Mouse (Mus musculus) liver, embryonic 13.5 days (tissue): ENCODE data around the gene Gpr18. TPM values are rescaled to one million over a fixed set of nuclear protein-coding genes. Genes with fewer than 3 reads are reported as not detected.
A peak's percentile ranks its signal among the peaks of the same experiment; 100 is the strongest.

Experiments
- ATAC-seq: fragments of 200-750 bp; cut with Nextera tagmentation; 2 replicates; pipeline ENCODE4 v1.8.0; 2017; ENCODE audit warnings: low read depth, mild to moderate bottlenecking, moderate number of reproducible peaks, moderate library complexity
- DNase-seq: peaks from one replicate; pipeline ENCODE4 v3.0.0; 2022
- H3K27ac ChIP-seq: fragments of 300-500 bp; sonication (generic); 2 replicates; pipeline ENCODE4 v1.5.1; 2015; ENCODE audit warnings: moderate library complexity, mild to moderate bottlenecking, inconsistent platforms
- H3K27me3 ChIP-seq: fragments of 300-500 bp; sonication (generic); 2 replicates; pipeline ENCODE4 v1.6.1; 2015; ENCODE audit warnings: mild to moderate bottlenecking, inconsistent platforms
- H3K36me3 ChIP-seq: fragments of 300-500 bp; sonication (generic); 2 replicates; pipeline ENCODE4 v1.6.1; 2015; ENCODE audit warnings: mild to moderate bottlenecking, inconsistent platforms
- H3K4me1 ChIP-seq: fragments of 300-500 bp; sonication (generic); replicated peaks from 2 replicates; pipeline ENCODE4 v1.6.1; 2015; ENCODE audit warnings: inconsistent platforms
- H3K4me2 ChIP-seq: fragments of 300-500 bp; sonication (generic); 2 replicates; pipeline ENCODE4 v1.6.1; 2015; ENCODE audit warnings: inconsistent platforms, mild to moderate bottlenecking, moderate library complexity
- H3K4me3 ChIP-seq: fragments of 300-500 bp; sonication (generic); replicated peaks from 2 replicates; pipeline ENCODE4 v1.5.1; 2015; ENCODE audit warnings: mild to moderate bottlenecking, inconsistent platforms
- H3K9ac ChIP-seq: fragments of 300-500 bp; sonication (generic); 2 replicates; pipeline ENCODE4 v1.6.1; 2015; ENCODE audit warnings: mild to moderate bottlenecking, inconsistent platforms
- H3K9me3 ChIP-seq: fragments of 300-500 bp; sonication (generic); replicated peaks from 2 replicates; pipeline ENCODE4 v1.6.1; 2016; ENCODE audit warnings: inconsistent platforms
- WGBS: fragments of 180-500 bp; shearing (Covaris S2); methylation state at CpG from one replicate; pipeline ENCODE4 v1.1.7; 2015; ENCODE audit not compliant: insufficient replicate concordance; 5-methylcytosine and 5-hydroxymethylcytosine counted together
- polyA plus RNA-seq: library from polyadenylated mRNA; unstranded; fragments of >200 nt; fragmentation: Nextera tagmentation; extraction: Ambion mirVana; gene quantifications from 2 replicates; pipeline ENCODE4 v1.2.1, GENCODE M21; 2015

Gpr18 gene
- polyA plus RNA-seq, 1 experiment from 2014 or later, result not detected

DNA sequence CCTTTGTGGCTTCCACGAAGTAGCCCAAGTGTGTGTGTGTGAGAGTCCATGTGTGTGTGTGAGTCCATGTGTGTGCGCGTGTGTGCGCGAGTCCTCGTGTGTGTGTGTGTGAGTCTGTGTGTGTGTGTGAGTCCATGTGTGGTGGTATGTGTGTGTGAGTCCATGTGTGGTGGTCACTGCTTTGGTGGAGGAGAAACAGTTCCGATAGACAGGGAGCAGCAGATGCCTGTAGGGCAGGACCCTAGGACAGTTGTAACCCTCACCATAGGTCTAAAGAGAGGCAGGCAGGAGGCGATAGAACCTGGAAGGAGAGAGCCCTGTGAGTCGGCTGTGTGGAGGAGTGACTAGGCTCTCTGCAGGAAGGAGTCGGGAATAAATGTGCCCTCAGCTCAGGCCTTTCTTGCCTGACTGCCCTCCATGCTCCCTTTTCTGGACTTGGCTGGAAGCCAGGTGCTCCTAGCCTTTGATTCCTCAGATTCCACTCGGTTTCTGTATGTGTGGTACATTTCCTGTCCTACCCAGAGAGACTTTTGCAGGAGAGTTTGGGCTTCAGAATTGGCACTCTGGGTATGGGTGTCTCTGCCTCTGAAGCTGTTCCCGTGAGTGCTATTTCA lies 5.0 kb upstream of the Gpr18 start:
- no peak overlapping the region for H3K4me3 ChIP-seq
- ATAC-seq (no peak), DNase-seq (no peak)
- no peak overlapping the region for H3K9ac ChIP-seq
- no peaks in the 10 kb centered on the region for H3K9me3 ChIP-seq
- 0 out of 2 replicates have a peak, but pooled peaks cover 11% of the 10 kb centered on the region for H3K4me1 ChIP-seq
- no peaks in the 10 kb centered on the region for H3K27me3 ChIP-seq
- H3K4me2 ChIP-seq, result no peak overlapping the region
- peaks cover 10% of the 10 kb centered on the region for H3K36me3 ChIP-seq
- H3K27ac ChIP-seq, result no peak overlapping the region
- WGBS, result 79% methylated on average over 12 of the region's 12 CpGs

DNA sequence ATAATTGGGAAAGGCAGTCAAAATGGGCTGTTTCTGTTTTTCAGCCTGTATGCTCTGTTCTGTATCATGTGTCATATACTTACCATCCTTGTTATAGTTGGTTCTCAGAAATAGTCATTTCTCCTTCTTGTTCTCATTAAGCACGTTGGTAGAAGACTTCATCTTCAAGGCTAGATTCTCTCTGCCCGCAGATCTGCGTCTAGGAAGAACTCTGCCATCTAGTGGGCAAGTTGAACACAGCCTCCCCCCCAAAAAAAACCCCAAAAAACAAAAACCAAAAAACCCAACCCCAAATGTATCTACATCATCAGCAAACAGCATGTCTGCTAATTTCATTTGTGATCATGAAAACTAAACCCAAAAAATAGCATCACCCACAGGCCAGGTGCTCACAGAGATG lies 4.2 kb upstream of the Gpr18 start:
- H3K36me3 ChIP-seq, result peaks cover 10% of the 10 kb centered on the region
- no peak overlapping the region for H3K4me3 ChIP-seq
- no peak overlapping the region for H3K27ac ChIP-seq
- no peak overlapping the region for H3K4me2 ChIP-seq
- no peak overlapping the region for H3K9ac ChIP-seq
- H3K4me1 ChIP-seq, result 0 out of 2 replicates have a peak, but pooled peaks cover 11% of the 10 kb centered on the region
- WGBS, result 22% methylated on average over 3 of the region's 3 CpGs
- ATAC-seq (no peak), DNase-seq (no peak)
- H3K27me3 ChIP-seq, result no peaks in the 10 kb centered on the region
- no peaks in the 10 kb centered on the region for H3K9me3 ChIP-seq

DNA sequence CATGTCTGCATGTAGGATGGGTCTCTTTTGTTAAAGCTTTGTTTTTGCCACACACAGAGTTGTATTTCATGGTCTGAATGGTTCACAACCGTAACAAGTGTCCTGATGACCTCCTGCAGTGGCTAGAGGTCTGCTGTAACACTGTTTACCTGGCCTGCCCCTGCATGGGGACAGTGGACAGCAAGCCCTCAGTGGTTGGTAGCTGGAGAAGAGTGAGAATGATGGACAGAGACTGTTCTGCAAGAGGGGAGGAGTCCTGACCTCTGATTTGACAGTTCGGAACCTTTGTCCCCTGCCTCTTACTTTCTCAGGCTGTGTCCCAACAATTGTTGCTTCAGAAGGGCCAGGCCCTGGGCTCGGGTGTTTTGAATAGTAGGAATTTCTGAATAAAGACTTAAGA lies 2.7 kb upstream of the Gpr18 start:
- ATAC-seq (peak; percentile 73), DNase-seq (no peak)
- no peaks in the 10 kb centered on the region for H3K27me3 ChIP-seq
- H3K4me1 ChIP-seq, result 0 out of 2 replicates have a peak, but pooled peaks cover 11% of the 10 kb centered on the region
- 61% methylated on average over 3 of the region's 3 CpGs for WGBS
- H3K4me2 ChIP-seq, result no peak overlapping the region
- no peaks in the 10 kb centered on the region for H3K9me3 ChIP-seq
- no peak overlapping the region for H3K27ac ChIP-seq
- no peak overlapping the region for H3K4me3 ChIP-seq
- H3K36me3 ChIP-seq, result peaks cover 10% of the 10 kb centered on the region
- H3K9ac ChIP-seq, result no peak overlapping the region

DNA sequence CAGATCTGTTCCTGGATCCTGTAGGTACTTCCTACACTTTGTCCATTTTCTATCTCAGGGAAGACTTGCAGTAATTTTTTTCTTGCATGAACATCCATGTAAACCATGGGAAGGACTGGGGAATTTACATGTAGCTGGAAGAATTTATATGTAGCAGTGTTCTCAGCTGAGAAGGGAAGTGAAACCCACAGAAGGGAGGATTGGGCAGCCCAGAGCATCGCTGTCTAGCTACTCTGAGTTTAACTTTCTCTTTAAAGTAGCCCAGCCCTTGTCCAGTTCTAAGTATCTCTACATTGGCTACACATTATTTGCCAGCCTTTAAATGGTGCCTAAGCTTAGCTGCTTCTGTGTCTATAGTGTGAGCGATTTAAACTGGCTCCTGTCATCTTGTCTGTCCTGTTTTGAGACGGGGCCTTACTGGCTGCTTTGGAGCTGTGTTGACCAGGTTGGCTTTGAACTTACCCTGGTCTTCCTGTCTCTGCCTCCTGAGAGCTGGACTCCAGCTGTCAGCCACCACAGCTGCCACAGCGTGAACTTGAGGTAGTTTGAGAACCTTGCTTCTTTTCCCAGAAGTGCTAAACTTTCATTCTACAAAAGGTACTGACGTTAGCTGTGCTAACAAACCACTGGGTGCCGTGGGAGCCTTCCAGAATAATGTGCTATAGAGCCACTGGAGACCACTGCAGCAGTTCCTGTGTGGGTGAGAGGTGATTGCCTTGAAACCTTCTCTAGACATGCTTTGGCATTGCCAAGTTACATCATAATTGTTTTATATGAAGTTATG lies 922 bp upstream of the Gpr18 start:
- Histone ChIP-seq H3K4me2 (no peak overlapping the region), H3K9me3 (no peaks in the 10 kb centered on the region), H3K9ac (no peak overlapping the region), H3K4me3 (no peak overlapping the region), H3K4me1 (0 out of 2 replicates have a peak, but pooled peaks cover 9% of the 10 kb centered on the region), H3K27me3 (no peaks in the 10 kb centered on the region), H3K27ac (no peak overlapping the region), H3K36me3 (peaks cover 22% of the 10 kb centered on the region)
- ATAC-seq (no peak), DNase-seq (no peak)
- 70% methylated on average over 6 of the region's 6 CpGs for WGBS

DNA sequence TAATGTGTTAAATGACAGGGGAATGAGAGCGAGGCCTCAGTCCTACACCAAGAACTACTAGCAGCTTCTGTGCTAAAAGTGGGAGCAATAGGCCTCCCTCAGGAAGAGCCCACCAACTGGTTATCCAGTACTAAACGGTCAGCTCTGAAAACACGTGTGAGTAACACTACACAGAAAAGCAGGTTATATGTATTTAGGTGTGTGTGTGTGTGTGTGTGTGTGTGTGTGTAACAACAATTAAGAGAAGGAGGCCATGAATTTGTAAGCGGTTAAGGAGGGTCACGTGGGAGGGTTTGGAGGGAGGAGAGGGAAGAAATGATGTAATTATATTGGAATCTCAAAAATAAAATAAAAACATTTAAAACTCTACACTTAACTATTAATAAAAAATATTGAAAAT lies 438 bp downstream of the Gpr18 start:
- Histone ChIP-seq H3K9me3 (no peaks in the 10 kb centered on the region), H3K4me3 (no peak overlapping the region), H3K27me3 (no peaks in the 10 kb centered on the region), H3K36me3 (peaks cover 26% of the 10 kb centered on the region), H3K27ac (no peak overlapping the region), H3K4me2 (no peak overlapping the region), H3K4me1 (0 out of 2 replicates have a peak, but pooled peaks cover 1% of the 10 kb centered on the region), H3K9ac (no peak overlapping the region)
- WGBS, result 75% methylated on average over 5 of the region's 5 CpGs
- ATAC-seq, result no peak
- DNase-seq, result no peak

DNA sequence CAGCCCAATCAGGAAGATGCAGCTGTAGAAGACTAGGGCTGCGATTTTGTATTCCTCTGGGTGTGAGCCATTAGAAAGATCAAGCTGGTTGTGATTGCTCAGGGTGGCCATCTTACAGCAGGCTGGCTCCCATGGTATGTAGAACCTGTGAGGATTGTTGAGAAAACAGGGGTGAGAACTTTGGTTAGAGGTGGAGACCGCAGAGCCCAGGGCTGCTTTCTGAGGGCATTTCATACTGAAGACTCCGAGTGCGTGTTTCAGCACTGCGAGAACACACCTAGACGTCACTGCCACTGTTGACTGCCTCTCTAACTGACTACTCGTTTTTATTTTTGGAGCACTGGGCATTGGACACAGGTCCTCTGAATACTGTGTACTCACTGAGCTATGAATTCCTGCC lies 3.1 kb downstream of the Gpr18 start:
- ATAC-seq (no peak), DNase-seq (no peak)
- H3K9me3 ChIP-seq, result no peaks in the 10 kb centered on the region
- peaks cover 37% of the 10 kb centered on the region for H3K36me3 ChIP-seq
- H3K4me1 ChIP-seq, result no peaks in the 10 kb centered on the region
- no peak overlapping the region for H3K4me2 ChIP-seq
- H3K27ac ChIP-seq, result no peak overlapping the region
- WGBS, result 80% methylated on average over 7 of the region's 7 CpGs
- no peaks in the 10 kb centered on the region for H3K27me3 ChIP-seq
- H3K9ac ChIP-seq, result no peak overlapping the region
- H3K4me3 ChIP-seq, result no peak overlapping the region

DNA sequence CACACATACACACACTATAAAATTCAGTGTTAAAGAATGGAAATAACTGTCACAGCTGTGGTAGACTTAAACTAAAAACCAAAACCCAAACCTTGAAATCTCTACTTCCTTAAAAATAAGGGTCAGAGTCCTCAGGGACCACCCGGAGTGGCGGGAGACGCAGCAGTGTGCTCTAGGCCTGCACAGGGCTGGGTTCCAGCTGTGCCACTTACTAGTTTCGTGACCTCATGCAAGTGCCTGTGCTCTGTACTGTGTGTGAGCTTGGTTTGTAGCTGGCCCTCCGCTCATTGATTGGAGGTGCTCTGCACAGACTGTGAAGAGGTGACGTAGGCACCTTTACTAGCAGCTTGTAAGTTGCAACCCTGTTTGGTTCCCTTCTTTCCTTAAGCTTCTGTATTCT lies 5.7 kb downstream of the Gpr18 start:
- no peaks in the 10 kb centered on the region for H3K9me3 ChIP-seq
- no peak for DNase-seq
- H3K27ac ChIP-seq, result no peak overlapping the region
- H3K4me1 ChIP-seq, result peaks cover 24% of the 10 kb centered on the region
- no peak overlapping the region for H3K4me2 ChIP-seq
- no peaks in the 10 kb centered on the region for H3K27me3 ChIP-seq
- H3K4me3 ChIP-seq, result no peak overlapping the region
- 85% methylated on average over 6 of the region's 6 CpGs for WGBS
- ATAC-seq, result no peak
- H3K36me3 ChIP-seq, result peaks cover 31% of the 10 kb centered on the region; the same call in 1 of the 2 replicates
- no peak overlapping the region for H3K9ac ChIP-seq

DNA sequence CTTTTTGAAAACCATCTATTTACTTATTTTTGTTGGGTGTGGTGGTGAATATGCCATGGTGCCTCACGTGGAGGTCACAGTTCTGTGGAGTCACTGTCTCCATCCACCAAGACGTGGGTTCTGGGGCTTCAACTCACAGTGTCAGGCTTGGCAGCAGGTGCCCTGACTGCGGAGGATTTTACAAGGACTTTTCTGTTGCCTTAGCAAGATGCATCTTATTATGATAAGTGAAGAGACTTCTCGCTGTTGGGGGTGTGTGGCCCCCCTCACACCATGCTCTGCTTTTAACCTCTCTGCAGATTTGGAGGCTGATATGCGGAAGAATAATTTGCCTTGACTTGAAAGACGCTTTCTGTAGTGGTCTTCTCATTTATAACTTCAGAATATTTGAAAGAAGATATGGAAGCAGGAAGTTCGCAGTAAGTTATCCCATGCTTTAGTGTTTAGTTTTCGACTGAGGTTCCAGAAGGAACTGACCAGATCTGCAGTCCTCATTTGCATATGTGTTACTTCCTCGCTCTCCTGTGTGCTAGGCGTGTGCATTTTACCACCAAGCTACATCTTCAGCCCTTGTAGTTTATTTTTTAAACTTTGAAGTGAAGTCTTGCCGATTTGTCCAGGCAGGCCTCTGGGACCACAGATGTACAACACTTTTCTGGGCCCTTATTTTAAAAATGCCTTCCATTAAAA lies 8.4 kb downstream of the Gpr18 start:
- Histone ChIP-seq H3K4me1 (peaks cover 45% of the 10 kb centered on the region), H3K4me3 (no peak overlapping the region), H3K4me2 (no peak overlapping the region), H3K27me3 (no peaks in the 10 kb centered on the region), H3K36me3 (peaks cover 25% of the 10 kb centered on the region; the same call in 1 of the 2 replicates), H3K27ac (peak overlapping the region; percentile 58), H3K9me3 (no peaks in the 10 kb centered on the region), H3K9ac (no peak overlapping the region)
- peak; percentile 62 for ATAC-seq
- 59% methylated on average over 11 of the region's 11 CpGs for WGBS
- DNase-seq, result no peak

DNA sequence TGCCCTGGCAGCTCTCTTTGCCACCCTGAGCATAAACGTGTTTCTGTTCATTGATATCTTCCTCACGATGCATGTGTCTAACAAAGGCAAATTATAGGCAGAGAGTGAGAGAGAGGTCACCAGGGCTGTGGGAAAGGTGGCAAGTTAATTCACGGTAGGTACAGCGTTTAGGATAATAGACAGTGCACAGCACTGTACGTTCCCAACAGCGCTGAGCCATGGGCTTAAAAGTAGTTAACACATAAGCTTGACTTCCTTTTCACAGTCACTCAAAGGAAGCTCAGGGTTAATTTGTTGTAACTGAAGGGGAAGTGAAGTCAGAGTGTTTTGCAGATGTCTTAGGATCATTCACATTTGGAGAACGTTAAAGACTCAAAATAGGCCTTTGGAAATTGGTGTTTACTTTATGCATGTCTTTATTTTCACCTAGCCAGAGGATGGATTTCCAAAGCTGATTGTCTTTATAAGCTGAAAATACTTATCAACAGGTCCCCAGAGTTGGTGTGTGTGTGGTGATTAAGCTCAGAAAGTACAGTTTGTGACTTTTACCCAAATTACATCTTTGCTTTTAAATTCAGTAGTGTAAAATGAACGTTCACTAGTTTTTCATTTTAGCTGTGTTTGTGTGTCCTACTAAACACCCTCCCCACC lies 9.1 kb downstream of the Gpr18 start:
- Histone ChIP-seq H3K9me3 (no peaks in the 10 kb centered on the region), H3K27me3 (no peaks in the 10 kb centered on the region), H3K4me2 (no peak overlapping the region), H3K27ac (peak overlapping the region; percentile 58), H3K36me3 (peaks cover 19% of the 10 kb centered on the region; the same call in 1 of the 2 replicates), H3K4me1 (peaks cover 45% of the 10 kb centered on the region), H3K4me3 (no peak overlapping the region), H3K9ac (no peak overlapping the region)
- peak; percentile 58; the same call in 1 of the 2 replicates for ATAC-seq
- 35% methylated on average over 8 of the region's 8 CpGs for WGBS
- DNase-seq, result no peak

DNA sequence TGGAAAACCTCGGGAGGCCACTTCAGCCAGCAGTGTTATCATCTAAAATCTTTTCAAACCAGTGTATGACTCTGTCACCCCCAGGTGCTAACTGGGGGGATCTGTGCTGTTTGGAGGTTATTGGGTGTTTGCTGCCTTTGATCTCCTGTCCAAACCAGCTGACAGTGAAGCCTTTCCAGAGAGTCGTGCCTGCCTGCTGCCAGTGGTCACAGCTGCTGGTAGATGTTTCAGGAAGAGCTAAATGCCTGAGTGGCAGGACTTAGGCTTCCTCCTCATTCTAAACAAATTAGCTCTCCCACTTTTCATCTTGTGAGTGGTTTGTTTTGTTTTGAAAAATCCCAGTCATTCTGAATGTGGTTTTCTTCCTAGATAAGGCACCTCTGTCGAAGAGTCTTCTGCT lies 10.8 kb downstream of the Gpr18 start:
- Histone ChIP-seq H3K4me3 (no peak overlapping the region), H3K4me2 (no peak overlapping the region), H3K27me3 (no peaks in the 10 kb centered on the region), H3K9me3 (no peaks in the 10 kb centered on the region), H3K4me1 (peaks cover 45% of the 10 kb centered on the region), H3K36me3 (peaks cover 10% of the 10 kb centered on the region; the same call in 1 of the 2 replicates), H3K9ac (no peak overlapping the region), H3K27ac (no peak overlapping the region)
- DNase-seq, result no peak
- no peak; the same call in 1 of the 2 replicates for ATAC-seq
- 17% methylated on average over 3 of the region's 3 CpGs for WGBS

DNA sequence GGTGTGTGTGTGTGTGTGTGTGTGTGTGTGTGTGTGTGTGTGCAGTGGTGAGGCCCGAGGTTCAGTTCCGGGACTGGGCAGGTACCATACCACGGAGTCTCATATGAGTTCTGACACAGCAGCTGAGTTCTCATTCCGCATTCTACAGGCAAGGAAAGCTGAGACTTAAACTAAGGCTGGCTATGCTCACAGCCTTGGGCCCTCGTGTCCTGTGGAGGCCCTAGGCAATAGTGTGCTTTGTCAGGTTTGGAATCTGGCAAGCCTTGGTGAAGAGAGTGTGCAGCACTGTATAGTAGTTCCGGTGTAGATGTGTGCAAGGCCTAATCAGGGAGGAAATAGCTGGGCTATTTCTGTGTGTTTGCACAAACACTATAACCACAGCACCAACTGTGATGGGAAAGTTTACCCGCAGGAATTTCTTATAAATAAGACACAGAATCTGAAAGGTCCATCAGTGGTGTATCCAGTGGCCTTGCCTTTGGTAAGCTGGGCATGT lies 12.2 kb downstream of the Gpr18 start:
- H3K9ac ChIP-seq, result no peak overlapping the region
- peaks cover 56% of the 10 kb centered on the region for H3K4me1 ChIP-seq
- H3K27me3 ChIP-seq, result no peaks in the 10 kb centered on the region
- WGBS, result 60% methylated on average over 7 of the region's 7 CpGs
- ATAC-seq (no peak; the same call in 1 of the 2 replicates), DNase-seq (no peak)
- no peaks in the 10 kb centered on the region for H3K9me3 ChIP-seq
- peaks cover 4% of the 10 kb centered on the region; the same call in 1 of the 2 replicates for H3K36me3 ChIP-seq
- no peak overlapping the region; the same call in 1 of the 2 replicates for H3K27ac ChIP-seq
- H3K4me3 ChIP-seq, result no peak overlapping the region
- H3K4me2 ChIP-seq, result no peak overlapping the region
